Mouse (Mus musculus): ENCODE results near the gene Olfr403.
"Not testable (repeated sequence)": the region's sequence is repeated elsewhere in the genome, so short reads cannot be mapped to it uniquely, and the experiment has no call there.

The Olfr403 gene

GRCm38 (mm10) chr11:74185949-74186348 is at the start of gene Olfr403:
TSS of gene Olfr403 (plus strand) at chr11:74186249.
- DNase-seq (ENCODE audit: low read depth, low spot score), result no peak

- DNase-seq (ENCODE audit: low read depth, low spot score), result not testable (repeated sequence)
Measured at GRCm38 (mm10) chr11:74140001-74140400, 46.0 kb upstream of the Olfr403 start.

DNA sequence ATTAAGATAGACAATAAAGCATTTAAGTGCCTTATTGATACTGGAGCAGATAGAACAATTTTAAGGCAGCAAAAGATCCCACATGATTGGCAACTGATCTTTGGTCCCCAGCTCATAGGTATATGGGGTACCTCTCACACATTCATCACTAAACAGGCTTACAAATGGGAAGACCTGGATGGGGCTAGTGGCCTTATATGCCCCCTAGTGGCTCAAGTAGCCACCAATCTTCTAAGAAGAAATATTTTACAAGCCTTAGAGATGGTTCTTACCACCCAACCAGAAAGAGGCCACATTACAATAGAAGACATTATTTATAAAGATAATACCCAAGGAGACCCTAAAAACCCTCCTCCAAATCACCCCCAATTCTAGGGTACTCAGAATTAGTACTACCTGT is 40.2 kb upstream of the Olfr403 start:
- DNase-seq (ENCODE audit: low read depth, low spot score), result no peak

GRCm38 (mm10) chr11:74153229-74153628 is 32.8 kb upstream of the Olfr403 start, which contains the start of gene Olfr402:
TSS of gene Olfr402 (plus strand) at chr11:74153529.
- DNase-seq (ENCODE audit: low read depth, low spot score), result no peak

DNA sequence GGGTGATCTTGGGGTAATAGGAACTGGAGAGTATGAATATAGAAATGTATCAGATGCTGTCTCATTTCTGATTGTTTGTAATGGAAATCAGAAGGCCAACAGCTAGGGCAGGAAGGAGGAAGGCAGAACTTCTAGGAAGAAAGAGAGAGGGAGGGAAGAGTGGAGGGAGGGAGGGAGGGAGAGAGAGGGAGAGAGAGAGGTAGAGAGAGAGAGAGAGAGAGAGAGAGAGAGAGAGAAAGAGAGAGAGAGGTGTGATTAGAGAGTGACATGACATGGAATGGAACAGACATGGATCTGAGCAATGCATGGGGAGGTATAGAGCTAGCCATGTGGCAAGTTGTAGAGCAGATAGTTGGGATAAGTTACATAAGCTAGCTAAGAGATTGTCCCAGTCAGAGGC is 17.3 kb upstream of the Olfr403 start:
- no peak for DNase-seq (ENCODE audit: low read depth, low spot score)

- no peak for DNase-seq (ENCODE audit: low read depth, low spot score)
Measured at GRCm38 (mm10) chr11:74183168-74183567, 2.9 kb upstream of the Olfr403 start.

- no peak for DNase-seq (ENCODE audit: low read depth, low spot score)
Measured at GRCm38 (mm10) chr11:74183745-74184144, 2.3 kb upstream of the Olfr403 start.

DNA sequence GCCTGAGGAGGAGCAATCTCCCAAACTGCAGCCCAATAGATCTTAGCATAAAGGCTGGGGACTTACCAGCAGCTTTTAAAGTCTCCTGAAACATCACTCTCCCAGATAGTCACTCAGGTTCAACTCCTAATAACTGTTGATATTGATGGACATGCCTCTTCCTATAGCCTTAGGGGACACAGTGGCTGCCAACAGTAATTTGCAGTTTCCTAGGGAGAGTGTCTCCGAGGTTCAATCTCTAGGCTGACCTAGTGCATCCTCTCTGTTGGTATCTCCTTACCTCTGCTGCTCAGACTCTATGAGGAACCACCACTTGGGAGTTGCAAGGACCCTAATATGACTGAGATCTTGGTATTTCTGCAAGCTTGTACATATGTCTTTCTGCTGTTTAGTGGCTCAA is 25.2 kb downstream of the Olfr403 start, which contains the start of gene Olfr43:
Gene Olfr43, minus strand, starts transcription at position 101 of the 400 bp plus-strand sequence.
- DNase-seq (ENCODE audit: low read depth, low spot score), result no peak

DNA sequence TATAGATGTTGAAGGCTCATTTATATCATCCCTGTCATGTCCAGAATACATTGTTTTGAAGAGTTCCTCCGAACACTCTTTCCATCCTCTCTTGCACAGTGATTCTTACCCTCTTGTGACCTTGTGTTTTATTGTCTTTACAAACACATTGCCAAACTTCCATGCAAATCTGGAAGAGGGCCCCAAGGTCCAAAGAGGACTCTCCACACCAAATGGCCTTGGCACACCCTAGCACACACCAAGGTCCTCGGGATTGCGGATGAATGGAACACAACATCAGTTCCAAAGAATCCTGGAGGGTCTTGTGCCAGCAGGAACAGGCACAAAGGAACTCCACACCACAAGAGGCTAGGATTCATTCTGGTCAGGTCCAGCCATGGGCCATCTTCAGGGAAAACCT is 55.2 kb downstream of the Olfr403 start:
- DNase-seq (ENCODE audit: low read depth, low spot score), result no peak
